Mouse (Mus musculus) ES-E14 (cell line): Measurements from ENCODE around the gene Tm6sf2. TPM values are rescaled to one million over a fixed set of nuclear protein-coding genes. Genes with fewer than 3 reads are reported as not detected.
A peak's percentile ranks its signal among the peaks of the same experiment; 100 is the strongest.
"Not testable (repeated sequence)": the region's sequence is repeated elsewhere in the genome, so short reads cannot be mapped to it uniquely, and the experiment has no call there.

Source experiments
- DNase-seq: peaks from one replicate; pipeline ENCODE4 v3.0.0-alpha.2; 2013; ENCODE audit warnings: low read depth, low spot score
- H3K27ac ChIP-seq: 2 replicates; pipeline ENCODE4 v1.5.1; 2012; ENCODE audit warnings: low read depth, mild to moderate bottlenecking, low read length, moderate library complexity, mixed read lengths; ENCODE audit not compliant: poor library complexity, insufficient read depth, severe bottlenecking
- H3K36me3 ChIP-seq: 2 replicates; pipeline ENCODE4 v1.6.1; 2012; ENCODE audit warnings: mild to moderate bottlenecking, low read length, moderate library complexity, mixed read lengths; ENCODE audit not compliant: control insufficient read depth, poor library complexity, insufficient read depth, severe bottlenecking
- H3K4me1 ChIP-seq, 2 experiments: fragments of 150-350 bp in 1 of 2; sonication (generic) in 1 of 2; 2 replicates each; pipeline ENCODE4 v1.6.1; 2012; ENCODE audit warnings: low read length in 2 of 2, mild to moderate bottlenecking in 1 of 2, mixed read lengths in 1 of 2; ENCODE audit not compliant: control insufficient read depth in 2 of 2, insufficient read depth in 2 of 2, poor library complexity in 1 of 2
- H3K4me3 ChIP-seq, 2 experiments: fragments of 150-350 bp in 1 of 2; sonication (generic) in 1 of 2; 2 replicates each; pipeline ENCODE4 v1.5.1; 2012; ENCODE audit warnings: low read length in 2 of 2, low read depth in 1 of 2, mild to moderate bottlenecking in 1 of 2, mixed read lengths in 1 of 2; ENCODE audit not compliant: insufficient read depth in 1 of 2, poor library complexity in 1 of 2, severe bottlenecking in 1 of 2
- H3K9ac ChIP-seq: 2 replicates; pipeline ENCODE4 v1.6.1; 2012; ENCODE audit warnings: low read depth, mild to moderate bottlenecking, low read length, mixed read lengths; ENCODE audit not compliant: poor library complexity, insufficient read depth, severe bottlenecking
- H3K9me3 ChIP-seq: fragments of 150-350 bp; sonication (generic); 2 replicates; pipeline ENCODE4 v1.6.1; 2012; ENCODE audit warnings: low read depth, mild to moderate bottlenecking, low read length; ENCODE audit not compliant: control insufficient read depth, insufficient read depth
- CHD2 ChIP-seq: IDR thresholded peaks from 2 replicates; pipeline ENCODE4 v1.6.1; 2014; ENCODE audit warnings: mild to moderate bottlenecking, low read depth, low read length, inconsistent platforms
- HCFC1 ChIP-seq: IDR thresholded peaks from 2 replicates; pipeline ENCODE4 v1.6.1; 2012; ENCODE audit warnings: low read length, inconsistent platforms, borderline replicate concordance; ENCODE audit not compliant: insufficient read depth
- MAFK ChIP-seq: IDR thresholded peaks from 2 replicates; pipeline ENCODE4 v1.6.1; 2014; ENCODE audit warnings: mild to moderate bottlenecking, low read depth, low read length, inconsistent platforms; ENCODE audit not compliant: insufficient read depth
- ZC3H11A ChIP-seq: IDR thresholded peaks from 2 replicates; pipeline ENCODE4 v1.6.1; 2012; ENCODE audit warnings: low read depth, mild to moderate bottlenecking, inconsistent platforms, low read length, borderline replicate concordance
- ZNF384 ChIP-seq: IDR thresholded peaks from 2 replicates; pipeline ENCODE4 v1.6.1; 2012; ENCODE audit warnings: low read depth, low read length, inconsistent platforms
- in situ Hi-C, 2 experiments: fragments of 600-800 bp; cut with MboI; formaldehyde crosslinking; loops; one replicate each; pipeline ENCODE4 v1.15.1; 2025; ENCODE audit warnings: low sequenced_read_pairs in 2 of 2, inconsistent platforms in 1 of 2; ENCODE audit not compliant: unreplicated experiment in 2 of 2
- total RNA-seq: library from RNA; depleted of rRNA; stranded (reverse); fragments of 300-350 nt; gene quantifications from 2 replicates; pipeline ENCODE4 v1.2.3, GENCODE M21; 2012

Tm6sf2 gene
- total RNA-seq, 1 experiment: 2.5 TPM

GRCm38 (mm10) chr8:70050434-70050833 lies 22.3 kb upstream of the Tm6sf2 start:
- in situ Hi-C loops, H3K4me1 ChIP-seq, H3K4me3 ChIP-seq, DNase-seq, H3K27ac ChIP-seq, H3K9ac ChIP-seq, H3K9me3 ChIP-seq: not testable (repeated sequence)
- peak; percentile 91 for TF ChIP-seq ZNF384
- peaks cover 15% of the 10 kb centered on the region for H3K36me3 ChIP-seq

GRCm38 (mm10) chr8:70057721-70058120 lies 15.0 kb upstream of the Tm6sf2 start:
- Histone ChIP-seq H3K9me3 (no peaks in the 10 kb centered on the region), H3K4me3 (no peak overlapping the region), H3K36me3 (peaks cover 44% of the 10 kb centered on the region), H3K9ac (no peak overlapping the region), H3K4me1 (no peaks in the 10 kb centered on the region), H3K27ac (no peak overlapping the region)
- in situ Hi-C loops: no loop called here
- TF ChIP-seq HCFC1 (no peak), ZNF384 (no peak), CHD2 (no peak), ZC3H11A (no peak), MAFK (no peak)
- DNase-seq: no peak

GRCm38 (mm10) chr8:70071836-70072440 lies 786 bp upstream of the Tm6sf2 start:
- Histone ChIP-seq H3K9ac (no peak overlapping the region), H3K36me3 (peaks cover 20% of the 10 kb centered on the region; the same call in 1 of the 2 replicates), H3K9me3 (no peaks in the 10 kb centered on the region), H3K27ac (no peak overlapping the region), H3K4me1 (peaks cover 0 to 7% of the 10 kb centered on the region in 2 experiments; a peak in 1 of 4 replicates), H3K4me3 (no peak overlapping the region)
- in situ Hi-C loops: no loop called here
- TF ChIP-seq MAFK (no peak), ZNF384 (no peak)
- no peak for DNase-seq

GRCm38 (mm10) chr8:70073120-70073519 lies 396 bp downstream of the Tm6sf2 start:
- no peak overlapping the region for H3K27ac ChIP-seq
- H3K9ac ChIP-seq: peak overlapping the region; percentile 42; the same call in 1 of the 2 replicates
- no peak for DNase-seq
- peaks cover 18% of the 10 kb centered on the region; the same call in 1 of the 2 replicates for H3K36me3 ChIP-seq
- in situ Hi-C loops: no loop called here
- TF ChIP-seq HCFC1 (no peak), CHD2 (no peak), MAFK (no peak), ZC3H11A (no peak), ZNF384 (no peak)
- no peaks in the 10 kb centered on the region for H3K9me3 ChIP-seq
- H3K4me3 ChIP-seq: peak overlapping the region; percentile 56 to 63
- H3K4me1 ChIP-seq: peaks cover 0 to 7% of the 10 kb centered on the region in 2 experiments; a peak in 1 of 4 replicates

GRCm38 (mm10) chr8:70073682-70074081 lies 958 bp downstream of the Tm6sf2 start:
- Histone ChIP-seq H3K4me1 (peaks cover 0 to 7% of the 10 kb centered on the region in 2 experiments; a peak in 1 of 4 replicates), H3K9ac (no peak overlapping the region), H3K27ac (no peak overlapping the region), H3K9me3 (no peaks in the 10 kb centered on the region), H3K4me3 (no peak overlapping the region), H3K36me3 (peaks cover 18% of the 10 kb centered on the region; the same call in 1 of the 2 replicates)
- TF ChIP-seq ZC3H11A (no peak), MAFK (no peak), CHD2 (no peak), ZNF384 (no peak), HCFC1 (no peak)
- DNase-seq: no peak
- in situ Hi-C loops: no loop called here
